Mouse (Mus musculus) lung, postnatal 36 days (tissue): ENCODE data around the gene Gm10770.
"Not testable (repeated sequence)": the region's sequence is repeated elsewhere in the genome, so short reads cannot be mapped to it uniquely, and the experiment has no call there.

Source experiments
- DNase-seq: peaks from one replicate; pipeline ENCODE4 v3.0.0; 2022; ENCODE audit warnings: mixed read lengths

The Gm10770 gene

DNA sequence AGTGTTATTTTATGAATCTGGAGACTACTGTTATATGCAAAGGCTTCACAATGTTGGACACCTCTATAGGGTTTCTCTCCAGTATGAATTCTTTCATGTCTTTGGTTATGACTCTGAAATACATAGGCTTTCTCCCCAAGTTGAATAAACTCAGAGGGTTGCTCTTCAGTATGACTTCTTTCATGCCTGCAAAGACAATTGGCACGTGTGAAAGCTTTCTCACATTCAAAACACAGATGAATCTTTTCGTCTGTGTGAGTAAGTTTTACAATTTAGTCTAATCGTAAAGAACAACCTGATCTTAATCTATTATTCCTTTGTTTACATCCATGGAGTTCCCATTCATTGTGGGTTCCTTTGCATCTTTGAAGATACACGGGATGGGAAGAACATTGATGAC, at the start of gene Gm10770:
Gene Gm10770 (minus strand): TSS at position 101 of the 400 bp plus-strand sequence.
- DNase-seq: not testable (repeated sequence)

DNA sequence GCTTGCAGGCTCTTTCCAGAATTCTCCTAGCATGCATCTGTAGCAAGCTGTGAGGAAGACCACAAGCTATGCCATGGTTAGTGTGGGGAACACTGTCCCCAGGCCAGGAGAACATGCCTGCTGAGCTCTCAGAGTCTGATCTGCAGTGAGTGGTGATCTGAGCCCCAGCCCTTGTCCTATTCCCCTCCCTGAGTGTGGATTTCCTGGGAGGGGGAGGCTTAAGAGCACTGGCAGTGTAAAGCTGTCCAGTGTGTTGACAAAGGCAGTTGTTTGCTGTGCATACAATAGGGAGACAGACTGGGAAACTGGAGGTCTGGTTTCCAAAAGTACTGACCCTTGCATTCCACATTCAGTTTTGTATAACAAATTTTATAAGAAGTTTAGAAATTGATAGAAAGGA, 43.8 kb upstream of the Gm10770 start:
- DNase-seq: not testable (repeated sequence)

DNA sequence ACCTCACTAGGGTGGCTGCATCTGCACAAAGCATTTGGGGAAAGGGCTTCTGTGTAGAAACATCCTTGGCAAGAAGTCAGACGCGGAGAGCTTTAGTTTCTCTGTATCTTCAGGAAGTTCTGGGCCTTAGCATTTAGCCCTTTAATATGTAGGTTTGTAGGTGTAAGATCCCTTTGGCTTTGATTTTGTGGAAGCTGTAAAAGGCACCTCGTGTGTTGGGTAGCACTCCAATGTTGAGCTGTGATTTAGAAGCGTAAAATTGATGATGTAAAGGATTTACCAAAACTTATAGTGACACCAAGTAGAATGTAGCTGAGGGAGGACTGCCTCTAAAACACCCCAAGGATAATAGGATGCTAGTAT, 38.9 kb upstream of the Gm10770 start:
- DNase-seq: not testable (repeated sequence)

DNA sequence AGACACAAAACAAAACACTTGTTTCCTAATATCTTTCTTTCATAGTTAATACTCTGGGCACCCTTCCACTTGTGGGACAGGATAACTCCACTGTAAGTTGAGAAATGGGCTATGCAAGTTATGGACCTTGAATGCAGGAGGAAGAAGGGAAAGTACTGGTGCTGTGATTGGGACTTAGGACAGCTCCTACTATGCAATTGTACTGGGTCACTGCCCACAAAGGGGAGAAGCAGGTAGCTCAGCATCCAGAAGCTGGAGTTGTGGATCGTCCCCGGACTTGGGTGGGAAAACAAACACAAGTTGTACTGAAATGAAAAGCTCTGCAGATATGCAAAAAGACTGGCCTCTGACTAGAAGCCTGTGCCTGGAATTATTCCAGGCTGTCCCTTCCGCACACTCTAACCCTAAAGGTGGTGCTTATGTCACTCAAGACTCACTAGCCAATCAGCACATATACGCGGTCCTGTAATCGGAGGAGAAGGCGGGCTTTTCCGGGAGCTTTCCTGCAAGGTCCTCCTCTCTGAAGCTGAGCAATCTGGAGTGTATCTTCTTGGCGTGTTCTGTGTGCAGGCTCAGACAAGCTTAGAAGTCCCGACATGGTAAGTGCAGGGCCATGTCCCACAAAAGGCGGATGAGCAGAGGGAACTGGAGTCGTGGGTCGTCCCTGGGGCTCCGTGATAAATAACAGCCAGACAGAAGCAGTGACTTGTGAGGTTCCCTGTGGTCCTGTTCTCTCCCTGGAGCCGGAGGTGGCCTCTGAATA, 38.3 kb upstream of the Gm10770 start, which contains the start of gene Zfp937:
Gene Zfp937 (plus strand): TSS at position 474 of the 763 bp plus-strand sequence.
- peak; percentile 93 for DNase-seq

DNA sequence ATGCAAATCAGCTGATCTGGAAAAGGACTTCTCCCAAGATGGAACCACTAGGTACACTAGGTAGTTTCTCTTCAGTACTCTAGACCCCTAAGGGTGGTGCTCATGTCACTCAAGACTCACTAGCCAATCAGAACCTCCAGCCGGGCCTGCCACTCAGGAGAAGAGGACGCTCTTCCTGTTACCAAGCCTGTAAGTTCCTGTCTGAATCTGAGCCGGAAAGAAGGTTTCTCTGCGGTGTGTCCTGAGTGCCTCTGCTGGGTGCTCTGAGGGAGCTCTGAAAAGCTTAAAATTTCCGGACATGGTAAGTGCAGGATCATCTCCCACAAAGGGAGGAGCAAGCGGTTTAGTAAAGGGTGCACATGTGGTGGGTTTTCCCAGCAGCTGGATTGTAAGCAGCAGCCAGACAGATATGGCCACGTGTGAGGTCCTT, 2.1 kb upstream of the Gm10770 start, which contains the start of gene Gm14139:
Gene Gm14139 (plus strand): TSS at position 186 of the 430 bp plus-strand sequence.
- not testable (repeated sequence) for DNase-seq

DNA sequence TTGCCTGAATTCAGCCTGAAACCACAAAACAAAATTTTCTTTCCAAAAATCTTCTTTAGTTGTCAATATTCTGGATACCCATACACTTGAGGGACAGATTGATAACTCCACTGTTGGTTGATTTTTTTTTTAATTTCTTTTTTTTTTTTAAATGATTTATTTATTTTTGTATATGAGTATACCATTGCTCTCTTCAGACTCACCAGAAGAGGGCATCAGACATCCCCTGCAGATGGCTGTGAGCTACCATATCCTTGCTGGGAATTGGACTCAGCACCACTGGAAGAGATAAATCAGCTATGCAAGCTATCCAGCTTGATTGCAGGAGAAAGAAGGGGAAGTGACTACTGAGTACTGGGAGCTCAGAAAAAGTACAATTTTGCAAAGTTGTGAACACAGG, 1.6 kb upstream of the Gm10770 start:
- not testable (repeated sequence) for DNase-seq

DNA sequence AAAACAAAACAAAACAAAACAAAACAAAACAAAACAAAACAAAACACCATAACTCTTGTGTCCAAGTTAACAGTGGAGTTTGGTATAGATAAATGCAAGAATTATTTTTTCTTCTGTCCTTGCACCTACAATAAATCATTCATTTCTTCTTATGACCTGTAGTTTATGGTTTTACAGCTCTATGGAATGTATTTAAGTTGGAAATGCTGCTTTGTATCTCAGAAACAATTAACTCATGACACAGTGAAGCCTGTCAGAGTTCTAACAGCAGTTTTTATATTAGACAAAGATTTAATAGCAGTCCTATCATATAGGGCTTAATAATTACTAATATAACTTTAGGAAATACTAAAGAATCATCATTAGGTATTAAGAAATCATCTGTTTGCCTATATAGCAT, 5.6 kb downstream of the Gm10770 start:
- no peak for DNase-seq

DNA sequence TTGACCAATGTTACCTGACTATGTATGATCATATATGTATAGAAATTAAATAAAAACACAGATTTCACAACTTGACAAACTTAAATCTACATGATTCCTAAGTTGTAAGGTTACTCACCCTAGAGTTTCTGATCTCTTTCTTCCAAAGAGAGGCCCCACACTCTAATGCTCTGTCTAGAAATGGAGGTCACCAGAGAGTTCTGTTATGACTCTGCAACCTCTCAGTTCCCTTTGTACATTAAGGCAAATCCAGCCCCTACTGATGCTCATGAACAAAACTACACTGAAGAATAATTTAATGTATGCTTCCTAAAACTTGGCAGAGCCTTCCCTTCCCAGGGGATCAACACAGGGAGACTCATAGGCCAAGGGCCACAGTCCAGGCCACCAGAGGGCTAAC, 12.8 kb downstream of the Gm10770 start:
- DNase-seq: no peak

DNA sequence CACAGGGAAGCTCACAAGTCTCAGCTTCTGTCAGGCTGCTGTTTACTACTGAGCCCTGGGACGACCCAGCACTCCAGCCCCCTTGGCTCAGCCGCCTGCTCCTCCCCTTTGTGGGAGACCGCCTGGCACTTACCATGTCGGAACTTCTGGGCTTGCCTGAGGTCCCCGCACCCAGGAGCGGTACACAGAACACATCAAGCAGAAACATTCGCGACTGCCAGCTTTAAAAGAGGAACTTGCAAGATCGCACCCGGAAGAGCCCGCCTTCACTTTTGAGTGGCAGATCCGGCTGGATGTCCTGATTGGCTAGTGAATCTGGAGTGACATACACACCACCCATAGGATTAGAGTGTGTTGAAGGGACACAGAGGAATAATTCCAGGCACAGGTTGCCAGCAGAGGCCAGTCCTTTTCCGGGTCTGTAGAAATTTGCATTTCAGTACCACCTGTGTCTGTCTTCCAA, 43.0 kb downstream of the Gm10770 start, which contains the start of gene Zfp120:
Gene Zfp120 (minus strand): TSS at position 274 of the 463 bp plus-strand sequence.
- peak; percentile 95 for DNase-seq

DNA sequence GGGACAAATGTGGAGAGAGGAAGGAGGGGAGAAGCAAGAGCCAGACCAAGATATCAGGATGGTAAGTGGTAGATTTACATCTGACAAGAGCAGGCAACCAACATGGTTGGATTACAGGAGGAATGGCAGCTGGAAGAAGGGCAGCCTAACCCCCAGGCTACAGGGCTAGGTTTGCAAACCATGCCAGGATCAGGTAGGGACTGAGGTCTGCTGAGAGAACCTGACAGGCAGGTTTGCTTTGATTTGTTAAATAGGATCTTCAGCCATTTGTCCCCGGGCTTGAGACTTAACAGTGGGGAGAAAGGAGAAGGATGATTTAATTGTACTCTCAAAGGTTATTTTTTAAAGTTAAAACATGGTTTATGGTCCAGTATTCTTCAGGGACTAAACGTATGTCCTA, 46.7 kb downstream of the Gm10770 start:
- DNase-seq: no peak

DNA sequence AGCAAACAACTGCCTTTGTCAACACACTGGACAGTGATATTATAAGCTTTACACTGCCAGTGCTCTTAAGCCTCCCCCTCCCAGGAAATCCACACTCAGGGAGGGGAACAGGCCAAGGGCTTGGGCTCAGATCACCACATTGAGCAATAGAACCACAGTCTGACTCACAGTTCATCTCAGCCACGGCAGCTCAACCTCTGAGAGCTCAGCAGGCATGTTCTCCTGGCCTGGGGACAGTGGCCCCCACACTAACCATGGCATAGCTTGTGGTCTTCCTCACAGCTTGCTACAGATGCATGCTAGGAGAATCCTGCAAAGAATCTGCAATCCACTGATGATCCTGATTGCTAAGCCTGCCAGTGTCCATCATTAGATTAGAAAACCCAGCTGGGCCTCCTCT, 47.5 kb downstream of the Gm10770 start:
- not testable (repeated sequence) for DNase-seq
